Comparison of ENCODE assay signal across 10 mouse cellular contexts in genomic region chr17:67087585-67087984, GRCm38 (mm10).
DNase-seq lines count a peak whose midpoint lies in the region; ATAC-seq and TF ChIP-seq lines count a peak whose summit lies in the region.
"Had no signal": no experiment of that assay in that cellular context is flagged by ENCODE, and none has a peak within 500 bp of the region (broad histone marks: within the 10 kb centered on the region; RNA-seq: fewer than 3 reads in every experiment).

No protein-coding gene starts in this region.

- H3K4me1 ChIP-seq in kidney, embryonic 14.5 days (ENCODE audit: control insufficient read depth, insufficient read depth, low read length) = peaks cover 4% of the 10 kb centered on the region; the same call in 1 of the 2 replicates
- H3K4me1 ChIP-seq in ES-Bruce4 (ENCODE audit: control insufficient read depth, insufficient read depth, low read length) = no peaks in the 10 kb centered on the region
- H3K4me1 ChIP-seq in lung, postnatal 0 days (ENCODE audit: insufficient read depth, low read depth, low read length) = no peaks in the 10 kb centered on the region
- H3K4me1 ChIP-seq: liver, embryonic 13.5 days had no signal

- H3K4me2 ChIP-seq in kidney, embryonic 14.5 days (replicated peaks; ENCODE audit: low read depth, low read length) = no peak overlapping the region
- H3K4me2 ChIP-seq in lung, postnatal 0 days (replicated peaks; ENCODE audit: low read depth, low read length) = no peak overlapping the region
- H3K4me2 ChIP-seq: liver, embryonic 13.5 days had no signal

- H3K9ac ChIP-seq in kidney, embryonic 14.5 days (ENCODE audit: low read depth, low read length) = no peak overlapping the region
- H3K9ac ChIP-seq in ES-Bruce4 (ENCODE audit: low read depth, poor library complexity, severe bottlenecking) = no peak overlapping the region
- H3K9ac ChIP-seq in lung, postnatal 0 days (replicated peaks; ENCODE audit: low read depth) = no peak overlapping the region
- H3K9ac ChIP-seq: liver, embryonic 13.5 days had no signal

- no peaks in the 10 kb centered on the region for H3K27me3 ChIP-seq in kidney, embryonic 14.5 days (ENCODE audit: control insufficient read depth, insufficient read depth, low read length)
- H3K27me3 ChIP-seq in ES-Bruce4 (ENCODE audit: control insufficient read depth, insufficient read depth, low read length, poor library complexity, severe bottlenecking) = no peaks in the 10 kb centered on the region
- no peaks in the 10 kb centered on the region for H3K27me3 ChIP-seq in lung, postnatal 0 days (replicated peaks; ENCODE audit: insufficient read depth, low read length)
- H3K27me3 ChIP-seq: liver, embryonic 13.5 days had no signal

- no peak for TF ChIP-seq EP300 in ES-Bruce4 (IDR thresholded peaks at IDR 0.05; ENCODE audit: insufficient read depth, low read depth, low read length)
- no peak for TF ChIP-seq EP300 in lung, postnatal 0 days (IDR thresholded peaks at IDR 0.05)

- no peak overlapping the region for H3K27ac ChIP-seq in kidney, embryonic 14.5 days (ENCODE audit: low read depth, low read length)
- H3K27ac ChIP-seq in ES-Bruce4 (ENCODE audit: insufficient read depth, low read length) = no peak overlapping the region
- H3K27ac ChIP-seq in lung, postnatal 0 days (ENCODE audit: low read length) = no peak overlapping the region
- H3K27ac ChIP-seq: liver, embryonic 13.5 days had no signal

- WGBS in kidney, embryonic 14.5 days = 60% methylated on average over 5 of the region's 5 CpGs
- WGBS in lung, postnatal 0 days = 64% methylated on average over 5 of the region's 5 CpGs

- no peak for ATAC-seq in kidney, embryonic 14.5 days (ENCODE audit: low FRiP score, low TSS enrichment)
- ATAC-seq in lung, postnatal 0 days = no peak
- ATAC-seq: midbrain, embryonic 16.5 days had no signal

- H3K4me3 ChIP-seq in kidney, embryonic 14.5 days (ENCODE audit: low read length) = no peak overlapping the region
- no peak overlapping the region for H3K4me3 ChIP-seq in ES-Bruce4 (ENCODE audit: low read depth, low read length)
- no peak overlapping the region for H3K4me3 ChIP-seq in lung, postnatal 0 days (ENCODE audit: low read depth, low read length)
- H3K4me3 ChIP-seq: liver, embryonic 13.5 days had no signal

- no peaks in the 10 kb centered on the region for H3K36me3 ChIP-seq in kidney, embryonic 14.5 days (ENCODE audit: control insufficient read depth, insufficient read depth, low read length)
- H3K36me3 ChIP-seq in ES-Bruce4 (ENCODE audit: control insufficient read depth, insufficient read depth, low read length, poor library complexity, severe bottlenecking) = no peaks in the 10 kb centered on the region
- no peaks in the 10 kb centered on the region for H3K36me3 ChIP-seq in lung, postnatal 0 days (ENCODE audit: insufficient read depth, low read length)
- H3K36me3 ChIP-seq: liver, embryonic 13.5 days had no signal

- H3K9me3 ChIP-seq in kidney, embryonic 14.5 days (ENCODE audit: control insufficient read depth, low read length) = no peaks in the 10 kb centered on the region
- H3K9me3 ChIP-seq in ES-Bruce4 (replicated peaks; ENCODE audit: control insufficient read depth, insufficient read depth, low read length, poor library complexity, severe bottlenecking) = no peaks in the 10 kb centered on the region
- no peaks in the 10 kb centered on the region for H3K9me3 ChIP-seq in lung, postnatal 0 days (ENCODE audit: low read length)
- H3K9me3 ChIP-seq: liver, embryonic 13.5 days had no signal

- DNase-seq in adrenal gland, postnatal 25 days = peak; percentile 10
- DNase-seq in adrenal gland, adult 2 months = no peak
- DNase-seq in kidney, adult 9 months = peak; percentile 9
- DNase-seq in lung, postnatal 0 days (ENCODE audit: low spot score) = no peak
- DNase-seq in right cerebral cortex, postnatal 4 days = no peak
- DNase-seq in urinary bladder, postnatal 4 days (ENCODE audit: low spot score in 2 of 2) = no peak
- DNase-seq: liver, embryonic 13.5 days had no signal

- no peak for TF ChIP-seq POLR2A in ES-Bruce4 (IDR thresholded peaks at IDR 0.05; ENCODE audit: insufficient read depth, low read length)

- TF ChIP-seq CTCF in ES-Bruce4 (IDR thresholded peaks at IDR 0.05; ENCODE audit: low read depth, low read length) = peak; percentile 35
- TF ChIP-seq CTCF in lung, postnatal 0 days (IDR thresholded peaks at IDR 0.05) = peak; percentile 56

Comparison
In these comparisons a context has a peak if more than half of its experiments do, and no peak if none do; other contexts are left out.
1. DNase-seq: peak in adrenal gland, postnatal 25 days (single experiment) and kidney, adult 9 months (single experiment); none in adrenal gland, adult 2 months (single experiment), lung, postnatal 0 days (single experiment), right cerebral cortex, postnatal 4 days (single experiment) and urinary bladder, postnatal 4 days (0 of 2).